Mouse (Mus musculus) left cerebral cortex, adult 18-20 months (tissue): ENCODE measurements around the gene Trappc10. TPM values are rescaled to one million over a fixed set of nuclear protein-coding genes. Genes with fewer than 3 reads are reported as not detected.

ENCODE experiments used
- total RNA-seq, 2 experiments: library from RNA; stranded (reverse); gene quantifications; 2 replicates each; pipeline ENCODE4 v1.2.3; 2021

Trappc10 gene
- total RNA-seq, 2 experiments from 2014 or later: 84.4 to 85.7 TPM

Other genes with a start within 250 kb of the Trappc10 start
- 100 to 1,000 TPM; 147 TPM for gene Pfkl, start 234.6 kb downstream of the Trappc10 start, total RNA-seq
- not detected for gene Dnmt3l, start 202.7 kb downstream of the Trappc10 start, total RNA-seq
- gene Aire, start 201.0 kb downstream of the Trappc10 start, total RNA-seq: under 1 TPM in 1 of 2 experiments, not detected in 1; 0.28 TPM
- gene Icosl, start 175.3 kb downstream of the Trappc10 start, total RNA-seq: 1 to 10 TPM; 2.5 to 3.1 TPM
- gene D10Jhu81e, start 74.9 kb downstream of the Trappc10 start, total RNA-seq: 100 to 1,000 TPM; 112 to 114 TPM
- 10 to 100 TPM; 19.2 to 19.6 TPM for gene Pwp2, start 59.5 kb downstream of the Trappc10 start, total RNA-seq
- 100 to 1,000 TPM; 233 to 243 TPM for gene Agpat3, start 107.8 kb upstream of the Trappc10 start, total RNA-seq
- gene Rrp1, start 168.4 kb upstream of the Trappc10 start, total RNA-seq: 100 to 1,000 TPM; 362 to 368 TPM
- 10 to 100 TPM; 38.5 to 40.4 TPM for gene Cstb, start 181.0 kb upstream of the Trappc10 start, total RNA-seq
- gene Pdxk, start 220.3 kb upstream of the Trappc10 start, total RNA-seq: 100 to 1,000 TPM; 124 to 128 TPM